Mouse (Mus musculus): ENCODE results near the gene Nupl1. TPM values are rescaled to one million over a fixed set of nuclear protein-coding genes. Genes with fewer than 3 reads are reported as not detected.

Gene Nupl1
- total RNA-seq (2023), result 0.24 TPM

GRCm38 (mm10) chr14:60251281-60252003 lies at the start of gene Nupl1, which contains the start of gene Gm49336:
Gene Nupl1 (minus strand): TSS chr14:60251431.
Gene Gm49336 (minus strand): TSS chr14:60251507.

GRCm38 (mm10) chr14:60264990-60265876 lies 14.0 kb upstream of the Nupl1 start, which contains the start of gene Mtmr6:
Gene Mtmr6 (plus strand): TSS chr14:60265228.

GRCm38 (mm10) chr14:60196884-60197283 lies 54.3 kb downstream of the Nupl1 start, which contains the start of gene Atp8a2:
Gene Atp8a2 (minus strand): TSS chr14:60197179.

Other genes with a start within 250 kb of the Nupl1 start
- gene Atp8a2, start 54.3 kb downstream of the Nupl1 start, total RNA-seq (2023), result 4.2 TPM
- 61.2 TPM for gene Gm49336, start 76 bp upstream of the Nupl1 start, total RNA-seq (2023)
- 41.4 TPM for gene Mtmr6, start 13.8 kb upstream of the Nupl1 start, total RNA-seq (2023)
- gene Amer2, start 121.8 kb upstream of the Nupl1 start, total RNA-seq (2023), result not detected

All from CD4-positive naive resting alpha-beta T cell, adult 57 days (primary cell).